Mouse (Mus musculus): ENCODE results near the gene Rps2.

DNA sequence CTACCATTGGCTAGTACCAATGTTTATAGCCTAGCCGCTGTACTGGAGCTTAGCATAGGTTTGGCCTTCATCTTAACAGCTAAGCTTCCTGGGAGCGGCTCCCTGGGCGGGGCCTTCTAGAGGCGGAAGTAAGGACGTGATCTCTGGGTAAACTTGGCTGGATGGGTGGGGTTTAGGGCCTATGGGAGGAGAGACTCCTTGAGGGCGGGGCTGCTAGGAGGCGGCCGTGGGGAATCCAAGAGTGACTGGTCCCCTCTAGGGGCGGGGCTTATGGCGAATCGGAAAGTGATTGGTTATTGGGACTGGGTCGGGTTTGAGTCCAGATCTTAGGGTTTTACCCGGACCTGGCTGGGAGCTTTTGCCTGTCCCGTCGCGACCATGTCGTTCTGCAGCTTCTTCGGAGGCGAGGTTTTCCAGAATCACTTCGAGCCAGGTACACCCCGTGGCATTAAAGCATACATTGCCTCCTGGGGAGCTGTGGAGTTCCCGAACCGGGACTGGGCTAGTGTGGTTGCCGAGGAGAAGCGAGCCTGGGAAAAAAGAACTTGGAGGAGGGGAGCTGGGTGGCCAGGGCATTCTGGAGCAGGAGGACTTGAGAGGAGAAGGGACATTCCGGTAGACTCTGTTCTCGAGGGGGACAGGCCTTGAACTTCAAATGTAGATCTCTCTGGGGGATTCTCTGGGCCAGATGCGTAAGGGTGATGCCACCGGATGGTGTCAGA lies 18.6 kb downstream of the Rps2 start, which contains the start of gene Msrb1:
- TF ChIP-seq CTCF (IDR thresholded peaks at IDR 0.05; ENCODE audit: control insufficient read depth, insufficient read depth, insufficient read length), result no peak
- no peak for TF ChIP-seq CEBPB (IDR thresholded peaks at IDR 0.05; ENCODE audit: low read depth)
- no peak for TF ChIP-seq MYOD1 (IDR thresholded peaks at IDR 0.05; ENCODE audit: control insufficient read depth, insufficient read length, low read depth)
- TF ChIP-seq MAX (IDR thresholded peaks at IDR 0.05), result no peak
- TF ChIP-seq USF1 (IDR thresholded peaks at IDR 0.05; ENCODE audit: low read depth), result no peak
- no peak for TF ChIP-seq MYOG (IDR thresholded peaks at IDR 0.05; ENCODE audit: control insufficient read depth, extremely low read depth, insufficient read length)
- TF ChIP-seq FOSL1 (IDR thresholded peaks at IDR 0.05; ENCODE audit: insufficient read depth, low read length, poor library complexity, severe bottlenecking), result no peak

All from C2C12 (cell line).